Mouse (Mus musculus) layer of hippocampus, adult 9-11 months (tissue): ENCODE results near the gene Gsto2.

Experiments used
- DNase-seq: peaks from one replicate; pipeline ENCODE4 v3.0.0; 2022

Gsto2 gene

DNA sequence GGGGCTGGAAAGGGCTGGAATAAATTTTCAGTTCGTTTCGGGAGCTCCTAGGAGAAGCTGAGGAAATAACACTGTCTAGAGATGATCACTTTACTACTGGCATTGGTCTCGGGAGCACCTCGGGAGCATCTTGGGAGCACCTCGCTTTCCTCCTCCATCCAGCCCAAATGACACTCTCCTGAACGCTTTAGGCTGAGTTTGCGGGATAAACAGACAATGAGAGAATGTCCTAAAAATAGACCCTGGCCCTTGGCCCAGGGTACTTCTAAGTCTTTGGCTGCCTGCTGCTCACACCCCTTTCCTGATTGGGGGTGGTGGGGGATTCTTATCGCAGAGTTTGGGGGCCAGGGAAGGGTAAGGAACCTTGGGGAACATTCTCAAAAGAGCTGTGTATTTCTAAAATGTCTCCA lies 54.6 kb downstream of the Gsto2 start:
- no peak for DNase-seq

DNA sequence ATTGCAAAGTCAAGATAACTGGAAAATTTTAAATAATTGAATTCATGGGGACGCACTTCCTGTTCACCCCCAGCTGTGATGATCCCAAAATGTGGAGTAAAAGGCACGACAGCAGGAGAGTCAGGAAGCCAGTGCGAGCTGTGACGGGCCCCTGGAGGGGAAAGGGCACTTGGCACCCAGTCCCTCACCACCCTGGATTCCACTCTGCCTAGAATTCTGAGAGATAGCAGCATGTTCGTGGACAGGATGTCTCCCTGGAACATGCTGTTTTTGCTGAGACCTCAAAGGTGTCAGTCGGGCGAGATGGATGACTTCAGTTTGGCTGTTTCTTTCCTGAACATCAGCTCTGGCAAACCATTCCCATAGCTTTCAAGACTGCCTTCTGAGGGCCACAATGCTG lies 60.5 kb downstream of the Gsto2 start:
- no peak for DNase-seq

DNA sequence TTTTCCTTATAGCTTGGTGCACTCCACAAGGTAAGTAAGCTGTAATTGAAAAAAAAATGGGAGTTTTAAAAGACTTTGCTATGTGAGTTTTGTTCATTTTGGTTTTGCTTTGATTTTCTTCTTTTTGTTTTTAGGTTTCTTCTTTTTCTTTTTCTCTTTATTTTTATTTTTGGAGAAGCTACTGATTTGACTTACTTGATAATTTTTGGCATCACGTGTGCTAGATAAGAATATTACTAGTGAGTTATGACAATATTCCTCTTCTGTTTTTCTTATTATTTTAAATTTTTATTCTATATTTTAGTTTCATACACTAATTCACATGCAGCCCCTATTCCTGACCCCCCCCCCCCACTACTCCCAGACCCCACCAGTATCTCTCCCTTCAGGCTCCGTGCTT lies 61.7 kb downstream of the Gsto2 start:
- no peak for DNase-seq

DNA sequence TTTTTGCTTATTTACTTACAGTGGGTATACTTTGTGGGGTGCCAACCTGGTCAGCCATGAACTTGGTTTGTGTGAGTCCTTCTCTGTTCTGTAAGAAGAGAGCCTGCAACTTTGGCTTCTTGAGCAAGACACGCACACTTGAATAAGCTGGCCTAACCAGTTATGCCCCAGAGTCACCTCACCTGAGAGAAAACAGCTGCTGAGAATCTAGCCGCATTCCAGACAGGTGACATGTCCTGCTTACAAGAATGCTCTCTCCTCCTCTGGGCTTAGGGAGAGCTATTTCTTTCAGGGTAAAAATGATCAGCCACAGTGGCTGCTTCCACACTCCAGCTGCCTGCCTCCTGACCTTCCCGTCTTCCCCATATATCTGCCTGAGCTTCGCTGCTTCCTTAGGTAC lies 63.7 kb downstream of the Gsto2 start:
- DNase-seq, result no peak

DNA sequence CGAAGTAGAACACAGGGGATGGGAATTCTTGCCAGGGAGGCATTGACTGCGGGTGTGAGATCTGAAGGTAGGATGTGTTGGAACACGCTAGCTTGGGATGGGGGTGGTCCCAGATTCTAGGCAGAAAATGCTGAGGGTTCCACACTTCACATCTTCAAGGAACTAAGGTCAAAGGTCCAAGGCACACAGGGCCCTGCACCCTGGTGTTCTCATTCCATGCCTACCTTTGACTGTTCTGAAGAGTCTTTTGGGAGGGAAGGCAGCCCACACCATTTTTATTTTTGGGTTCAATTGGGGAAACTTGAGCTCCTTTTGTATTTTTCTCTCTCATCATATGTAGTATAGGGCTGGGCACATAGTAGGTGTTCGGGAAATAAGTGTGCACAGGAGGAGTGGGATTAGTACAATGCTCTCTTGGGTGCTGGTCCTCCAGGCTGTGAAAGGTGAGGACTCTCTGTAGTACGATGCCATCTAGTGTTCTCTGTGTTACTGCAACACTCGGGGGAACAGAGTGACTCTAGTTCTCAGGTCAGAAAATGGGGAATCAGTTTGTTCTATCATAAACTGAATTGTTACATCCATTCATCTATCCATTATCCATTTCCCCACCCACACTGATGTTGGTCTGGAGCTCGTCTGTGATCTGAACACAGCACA lies 66.8 kb downstream of the Gsto2 start:
- DNase-seq, result peak; percentile 23

DNA sequence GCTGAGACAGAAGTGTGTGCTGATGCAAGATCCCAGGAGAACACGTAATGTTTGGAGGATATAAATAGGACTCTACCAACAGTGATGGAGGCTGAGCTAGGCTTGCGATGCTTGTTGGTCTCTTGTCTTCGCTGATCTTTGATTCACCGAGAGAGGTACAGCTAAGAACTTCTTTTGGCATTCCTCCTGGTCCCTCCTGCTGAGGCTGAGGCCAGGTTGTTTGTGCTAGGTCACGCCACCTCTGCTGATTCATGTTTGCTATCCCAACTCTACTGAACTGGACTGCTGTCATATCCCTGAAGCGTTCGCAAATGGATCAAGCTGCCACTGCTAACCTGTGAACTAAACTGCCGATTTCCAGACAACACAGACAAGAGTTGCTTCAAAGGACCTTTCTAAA lies 68.8 kb downstream of the Gsto2 start:
- no peak for DNase-seq

DNA sequence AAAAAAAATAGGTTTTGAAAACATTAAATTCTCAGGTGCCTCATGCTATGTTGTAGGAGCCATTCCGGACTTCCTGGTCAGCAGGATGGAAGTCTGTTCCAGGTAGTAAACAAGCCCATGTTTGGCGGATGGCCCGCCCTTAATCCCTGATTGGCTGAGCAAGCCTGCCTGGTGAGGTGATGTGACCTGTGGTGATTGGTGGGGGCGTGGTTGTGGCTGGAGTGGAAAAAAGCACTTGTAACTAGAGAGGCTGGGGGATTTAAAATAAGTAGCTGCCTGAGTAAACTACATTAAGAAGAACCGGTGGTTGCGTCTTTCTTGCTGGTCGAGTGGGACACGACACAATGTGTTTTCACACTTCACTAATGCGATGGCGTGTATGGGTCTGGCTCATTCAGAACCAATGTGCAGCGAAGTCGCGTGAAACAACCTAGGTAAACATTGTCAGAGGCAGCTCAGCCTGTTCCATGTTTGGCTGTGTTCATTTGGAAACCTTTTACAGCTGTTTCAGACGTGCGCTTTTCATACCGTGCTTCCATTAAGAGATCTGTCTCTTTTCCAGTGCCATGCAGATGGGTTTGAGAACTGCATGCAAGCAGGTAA lies 69.4 kb downstream of the Gsto2 start:
- no peak for DNase-seq

DNA sequence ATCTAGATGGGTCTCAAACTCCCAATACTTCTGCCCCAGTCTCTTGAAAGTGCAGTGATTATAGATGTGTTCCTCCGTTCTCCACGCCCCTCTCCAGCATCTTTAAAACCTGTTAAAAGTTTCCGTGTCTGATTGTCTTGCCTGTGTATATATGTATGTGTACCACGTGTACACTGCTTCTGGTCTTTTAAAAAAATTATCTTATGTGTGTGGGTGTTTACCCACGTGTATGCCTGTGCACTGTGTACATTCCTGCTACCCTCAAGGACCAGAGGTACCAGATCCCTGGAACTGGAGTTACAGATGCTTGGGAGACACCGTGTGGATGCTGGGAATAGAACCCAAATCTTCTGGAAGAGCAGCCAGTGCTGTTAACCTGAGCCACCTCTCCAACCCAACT lies 70.2 kb downstream of the Gsto2 start:
- no peak for DNase-seq
